Mouse (Mus musculus) c-Kit-positive CD71-positive TER-119-positive erythroid progenitor cells, embryonic 14.5 days (primary cell): ENCODE measurements at regions not wholly inside any gene's neighbourhood (a gene's known extent, or its start where the extent isn't known, plus 50 kb on each side); places are given as distances from the start of the nearest gene placed in this dataset.

Experiments
- DNase-seq: peaks from one replicate; pipeline ENCODE4 v3.0.0-alpha.2; 2013; ENCODE audit warnings: low spot score

DNA sequence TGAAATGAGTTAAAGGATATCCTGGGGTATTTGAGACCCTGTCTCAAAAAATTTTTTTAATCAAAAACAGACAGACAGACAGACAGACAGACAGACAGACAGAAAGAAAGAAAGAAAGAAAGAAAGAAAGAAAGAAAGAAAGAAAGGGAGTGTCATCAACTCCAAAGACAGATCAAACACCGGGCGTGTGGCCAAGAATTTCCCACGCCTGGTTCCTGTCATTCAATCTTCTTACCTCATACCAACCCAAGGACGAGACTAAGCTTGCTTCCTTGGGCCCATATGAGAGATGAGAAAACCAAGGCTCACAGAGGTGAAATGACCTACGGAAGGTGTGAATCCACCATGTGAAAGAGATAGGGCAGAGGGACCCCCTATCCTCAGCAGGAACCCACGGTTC is 530.7 kb upstream of the Tbx3 start:
- no peak for DNase-seq

DNA sequence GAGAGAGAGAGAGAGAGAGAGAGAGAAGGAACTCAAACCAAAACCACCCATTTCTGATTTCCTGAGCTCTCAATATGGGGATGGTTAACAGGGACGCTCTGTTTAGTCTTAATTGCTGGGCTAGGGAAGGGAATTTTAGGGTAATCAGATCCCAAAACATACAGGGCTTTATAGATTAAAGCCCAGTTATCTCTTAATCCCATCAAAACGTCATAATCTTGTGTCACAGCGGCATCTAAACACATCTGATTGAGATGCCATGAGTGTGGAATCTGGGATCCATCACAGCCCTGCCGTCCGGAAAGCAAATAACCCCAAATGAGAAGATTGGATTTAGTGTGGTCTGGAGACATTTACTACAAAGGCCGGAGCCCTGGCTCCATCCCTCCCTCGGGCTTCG is 527.1 kb upstream of the Tbx3 start:
- DNase-seq, result no peak

DNA sequence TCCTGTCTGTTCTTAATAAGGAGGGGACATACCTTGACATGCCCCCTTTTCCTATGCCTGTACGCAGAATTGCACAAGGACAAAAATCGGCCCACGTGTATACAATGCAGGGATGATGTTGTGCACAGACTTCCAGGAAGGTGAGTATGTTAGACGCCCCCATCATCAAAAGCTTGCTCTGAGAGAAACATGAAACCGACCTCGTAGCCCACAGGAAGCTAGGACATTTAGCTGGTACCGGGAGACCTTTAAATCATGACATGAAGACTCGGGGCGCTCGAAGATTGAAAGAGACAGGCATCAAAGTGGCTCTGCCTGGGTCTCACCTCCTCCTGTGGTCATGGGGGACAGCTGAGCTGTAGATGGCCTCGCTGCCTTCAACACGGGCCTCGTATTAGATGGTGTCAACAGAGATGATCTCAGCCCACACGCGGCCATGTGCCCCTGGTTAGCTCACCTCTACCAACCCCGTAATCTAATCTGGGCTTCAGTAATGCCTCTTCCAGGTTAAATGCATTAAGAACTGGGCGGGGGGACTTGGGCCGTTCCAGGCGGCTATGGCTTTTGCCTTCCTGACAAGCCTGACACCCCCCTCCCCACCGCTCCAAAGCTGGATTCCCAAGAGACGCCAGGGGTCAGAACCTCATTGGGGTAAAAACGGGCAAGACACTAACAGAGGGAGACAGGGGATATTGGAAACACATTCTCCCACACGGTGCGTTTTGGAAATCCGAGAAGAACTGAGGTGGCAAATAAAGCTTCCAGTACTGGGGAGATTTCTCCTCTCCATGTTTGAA is 520.9 kb upstream of the Tbx3 start:
- DNase-seq, result no peak

DNA sequence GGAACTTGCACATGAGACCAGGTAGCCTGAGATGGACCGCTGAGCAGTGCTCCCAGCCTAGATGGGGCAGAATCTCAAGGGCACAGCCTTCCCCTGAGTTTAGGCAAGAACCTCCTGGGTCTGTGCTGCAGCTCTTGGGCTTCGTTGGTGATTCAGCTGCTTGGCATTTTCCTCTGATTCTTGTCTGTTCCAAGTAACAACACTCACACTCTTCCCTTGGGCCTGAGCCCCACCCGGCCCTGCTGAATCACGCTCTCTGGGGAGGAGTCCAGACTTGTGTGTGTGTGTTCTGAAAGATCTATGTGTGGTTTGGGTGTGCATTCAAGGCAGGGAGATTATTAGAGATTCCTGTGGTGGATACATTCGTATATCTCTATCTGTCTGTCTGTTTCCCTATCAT is 517.4 kb upstream of the Tbx3 start:
- no peak for DNase-seq

DNA sequence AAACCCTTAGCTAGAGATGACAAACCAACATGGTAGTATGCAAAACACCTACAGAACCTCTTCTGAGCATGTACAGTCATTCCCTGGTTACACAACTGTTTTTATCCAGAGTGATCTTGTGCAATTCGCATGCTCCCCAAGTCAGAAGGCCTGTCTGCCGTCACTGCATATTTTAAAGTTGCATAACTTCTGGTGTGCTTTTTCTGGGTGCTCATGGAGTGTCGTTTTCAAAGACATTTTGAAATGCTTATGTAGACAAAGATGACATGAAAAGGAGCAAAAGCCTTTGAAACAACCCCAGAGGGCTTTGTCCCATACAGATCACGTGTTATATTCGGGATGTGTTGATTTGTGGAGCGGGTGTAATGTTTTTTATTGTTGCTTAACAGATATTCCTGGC is 513.8 kb upstream of the Tbx3 start:
- no peak for DNase-seq

DNA sequence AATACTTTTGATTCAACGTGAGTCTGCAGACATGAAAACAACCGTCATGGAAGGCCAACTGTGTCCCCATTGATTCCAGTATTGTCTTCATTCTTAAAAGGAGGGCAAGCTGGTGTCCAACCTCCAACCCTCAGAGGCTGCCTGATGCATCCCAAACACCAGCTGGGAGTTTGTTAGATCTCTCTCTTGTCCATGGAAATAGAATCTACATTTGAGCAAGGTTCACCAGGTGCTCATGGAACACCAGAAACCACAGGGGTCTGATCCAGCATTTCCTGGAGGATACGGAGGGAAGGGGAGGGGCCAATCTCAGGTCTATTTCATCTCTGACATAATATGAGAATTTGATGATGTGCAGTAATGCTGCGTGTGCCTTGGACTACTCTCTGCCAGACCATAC is 512.3 kb upstream of the Tbx3 start:
- DNase-seq, result no peak

DNA sequence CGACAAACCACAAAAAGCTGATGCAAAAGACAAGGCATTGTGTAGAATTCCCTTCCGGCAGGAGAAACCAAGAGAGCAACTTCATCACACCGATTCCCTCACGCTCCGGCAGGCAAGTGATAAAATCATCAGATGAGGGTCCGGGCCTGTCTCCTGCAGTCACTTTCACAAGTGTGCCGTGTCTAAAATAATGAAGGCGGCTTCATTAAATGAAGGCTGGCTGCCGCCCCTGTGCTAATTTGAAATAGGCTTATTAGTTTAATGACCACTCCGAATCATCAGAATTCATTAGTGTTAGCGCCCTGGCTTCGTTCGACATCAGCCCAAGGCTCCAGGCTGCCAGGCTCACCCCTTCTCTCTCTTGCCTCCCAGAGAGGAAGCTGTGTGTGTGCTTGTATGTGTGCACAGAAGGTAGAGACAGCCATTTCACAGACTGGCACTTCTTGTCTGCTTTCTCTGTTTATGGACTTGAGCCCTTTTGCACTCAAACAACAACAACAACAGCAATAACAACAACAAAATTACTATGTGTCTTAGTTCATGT is 508.3 kb upstream of the Tbx3 start:
- DNase-seq, result no peak

DNA sequence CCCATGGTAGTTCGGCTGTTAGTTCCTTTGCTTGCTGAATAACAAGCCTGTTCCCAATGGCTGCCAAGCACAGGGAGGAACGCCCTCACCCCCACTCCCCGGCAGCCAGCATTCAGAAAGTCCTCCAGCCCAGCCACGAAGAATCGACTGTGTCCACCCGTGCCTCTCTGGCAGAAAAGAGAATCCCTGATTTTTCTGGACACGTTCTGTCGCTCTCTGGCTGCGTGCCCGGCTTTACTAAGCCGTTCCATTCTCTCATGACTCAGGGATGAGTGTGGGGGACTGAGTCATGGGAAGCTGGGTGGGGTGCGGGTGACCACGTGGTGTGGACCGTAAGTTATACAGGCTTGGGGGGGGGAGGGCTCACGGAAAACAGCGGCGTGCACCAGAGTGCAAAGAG is 502.8 kb upstream of the Tbx3 start:
- DNase-seq, result no peak

DNA sequence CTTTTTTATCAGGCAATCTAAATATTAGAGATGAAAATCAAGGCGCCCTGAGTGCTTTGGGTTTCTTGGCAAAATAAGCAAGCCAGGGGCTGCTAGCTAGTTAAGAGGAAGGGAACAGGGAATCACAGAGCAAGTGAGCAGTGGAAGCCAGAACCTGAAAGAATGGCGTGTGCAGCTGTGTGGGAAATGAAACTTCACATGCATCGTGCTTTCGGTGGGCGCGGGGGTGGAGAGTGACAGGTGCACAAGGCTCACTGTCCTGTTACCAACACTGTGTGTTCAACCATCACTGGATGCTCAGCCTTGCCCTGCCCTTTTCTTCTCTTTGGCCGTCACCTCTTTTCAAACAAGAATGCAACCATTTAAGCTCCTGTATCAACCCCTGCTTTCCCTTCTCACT is 501.2 kb upstream of the Tbx3 start:
- no peak for DNase-seq

DNA sequence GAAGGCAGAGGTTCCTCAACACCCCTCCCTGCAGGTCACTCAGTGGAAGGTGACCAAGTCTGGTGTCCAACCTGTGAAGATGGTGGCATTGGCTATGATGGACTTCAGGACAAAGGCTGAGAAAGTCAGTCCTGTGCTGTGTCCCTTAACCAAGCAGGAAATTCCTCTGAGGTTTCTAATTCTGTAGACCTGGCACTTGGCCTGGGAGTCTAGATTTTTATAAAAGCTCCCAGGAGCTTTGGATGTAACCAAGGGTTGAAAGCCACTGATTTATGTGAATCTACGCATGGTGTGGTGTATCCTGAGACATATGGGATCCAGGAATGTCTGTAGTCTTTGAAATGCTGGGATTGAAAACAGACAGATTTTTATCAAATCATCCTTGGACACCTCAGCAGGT is 498.8 kb upstream of the Tbx3 start:
- DNase-seq, result no peak

DNA sequence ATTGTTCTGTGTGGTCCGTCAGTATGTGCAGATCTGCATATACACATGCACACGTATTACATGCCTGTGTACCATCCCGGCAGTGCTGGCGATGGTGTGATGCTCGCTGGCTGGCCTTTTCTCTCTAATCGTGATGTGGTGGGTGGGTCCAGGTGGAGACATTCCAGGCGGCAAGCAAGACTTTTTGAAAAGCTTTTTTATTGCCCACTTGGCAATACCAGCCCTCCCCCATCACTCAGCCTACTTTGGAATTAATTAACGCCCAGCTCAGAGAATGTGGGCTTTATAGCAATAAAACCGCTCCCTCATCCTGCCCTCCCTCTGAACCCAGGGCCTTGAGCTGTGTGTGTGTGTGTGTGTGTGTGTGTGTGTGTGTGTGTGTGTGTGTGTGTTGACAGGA is 491.7 kb upstream of the Tbx3 start:
- DNase-seq, result no peak

DNA sequence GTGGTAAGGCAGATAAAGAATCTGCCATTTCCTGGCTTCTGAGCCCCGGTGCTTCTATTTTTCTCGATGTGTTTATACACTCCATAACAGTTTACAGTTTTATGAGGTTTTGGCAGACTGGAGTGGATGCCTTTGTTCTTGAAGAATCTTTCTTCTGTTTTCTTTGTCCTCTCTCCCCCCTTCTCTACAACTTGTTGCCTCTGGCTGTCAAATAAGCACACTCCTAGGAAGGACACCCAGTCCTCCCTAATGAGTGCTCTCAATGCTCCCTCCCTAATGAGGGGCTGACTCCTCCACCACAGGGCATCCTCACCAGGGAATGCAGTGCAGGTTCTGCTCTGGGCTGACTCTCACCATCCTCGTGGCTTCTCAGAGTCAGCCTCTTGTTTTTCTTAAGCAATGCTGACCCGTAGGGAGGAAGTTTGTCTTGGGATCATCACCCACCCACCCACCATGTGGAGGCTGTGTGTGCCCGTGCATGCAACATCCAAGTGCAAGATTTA is 486.9 kb upstream of the Tbx3 start:
- DNase-seq, result no peak

DNA sequence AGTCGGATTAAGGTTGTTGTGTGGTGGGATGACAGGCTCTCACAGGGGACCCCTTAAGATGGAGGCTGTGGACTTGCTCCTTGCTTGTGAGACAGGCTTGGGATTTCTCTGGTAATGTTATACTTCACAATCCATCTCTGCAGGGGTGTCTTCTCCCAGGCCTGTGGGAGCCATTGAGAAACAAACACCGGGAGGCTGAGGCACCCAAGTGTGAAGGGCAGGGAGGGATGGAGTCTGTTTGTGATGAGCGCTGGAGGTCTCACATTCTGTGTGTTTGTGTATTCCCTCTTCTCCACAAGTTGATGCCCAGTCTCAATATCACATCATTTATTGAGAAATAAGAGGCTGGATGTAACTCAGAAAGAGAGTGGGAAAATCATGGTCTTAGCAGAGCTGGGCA is 483.9 kb upstream of the Tbx3 start:
- DNase-seq, result no peak

DNA sequence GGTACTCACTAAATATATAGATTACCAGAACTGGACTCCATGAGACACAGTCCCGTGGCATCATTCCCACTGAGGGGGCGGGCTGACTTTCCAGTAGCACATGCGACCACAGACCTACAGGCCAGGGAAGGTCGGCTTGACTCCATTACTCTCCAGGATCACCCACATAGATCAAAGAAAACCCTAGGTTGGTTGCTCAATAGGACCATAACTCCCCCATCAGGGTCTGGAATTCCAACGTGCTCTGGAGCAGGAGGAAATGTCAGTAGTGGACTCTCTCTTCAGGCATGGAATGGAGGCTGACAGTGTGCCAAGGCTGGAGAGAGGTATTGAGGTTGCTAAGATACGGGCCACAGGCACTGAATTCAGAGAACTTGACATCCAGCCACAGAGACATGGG is 482.0 kb upstream of the Tbx3 start:
- DNase-seq, result no peak

DNA sequence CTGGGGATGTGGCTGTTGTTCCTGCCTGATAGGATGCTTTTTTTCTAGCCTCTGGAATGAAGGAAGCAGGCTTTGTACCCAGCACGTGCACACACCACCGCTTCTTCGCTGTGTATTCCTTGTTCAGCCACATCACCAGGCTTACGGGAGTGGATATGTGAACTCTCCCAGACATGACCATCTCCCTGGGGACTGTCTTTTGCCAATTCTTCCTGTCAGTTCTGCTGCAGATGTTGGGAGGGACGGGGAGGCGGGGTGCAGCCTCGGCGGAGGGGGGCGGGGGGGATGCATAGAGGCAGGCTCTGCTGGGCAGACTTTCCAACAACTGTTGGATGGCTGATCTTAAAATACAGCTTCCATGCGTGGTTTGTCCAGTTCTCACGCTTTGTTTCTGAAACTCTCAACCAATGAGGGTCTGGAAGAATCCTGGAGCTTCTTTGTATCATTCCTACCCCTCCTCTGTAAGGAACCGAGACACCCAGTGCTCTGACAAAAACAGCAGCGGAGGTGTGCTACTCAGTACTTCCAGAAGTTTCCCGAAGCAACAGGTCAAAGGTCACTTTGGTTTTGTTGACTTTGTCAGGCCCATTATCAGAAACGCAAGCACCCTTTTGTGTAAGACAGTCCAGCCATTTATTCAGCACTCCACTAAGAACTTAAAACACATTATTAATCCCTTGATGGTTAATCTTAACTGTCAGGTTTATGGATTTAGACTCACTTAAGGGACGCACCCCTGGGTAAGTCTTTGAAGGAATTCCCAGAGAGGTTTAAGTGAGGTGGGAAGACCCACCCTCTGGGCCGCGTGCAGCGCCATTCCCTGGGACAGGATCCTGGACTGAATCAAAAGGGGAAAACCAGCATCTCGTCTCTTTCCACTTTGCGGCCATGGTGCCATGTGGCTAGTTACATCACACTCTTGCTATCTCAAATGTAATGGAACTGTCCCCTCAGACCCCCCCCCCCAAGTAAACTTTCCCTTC is 476.5 kb upstream of the Tbx3 start:
- DNase-seq, result no peak

DNA sequence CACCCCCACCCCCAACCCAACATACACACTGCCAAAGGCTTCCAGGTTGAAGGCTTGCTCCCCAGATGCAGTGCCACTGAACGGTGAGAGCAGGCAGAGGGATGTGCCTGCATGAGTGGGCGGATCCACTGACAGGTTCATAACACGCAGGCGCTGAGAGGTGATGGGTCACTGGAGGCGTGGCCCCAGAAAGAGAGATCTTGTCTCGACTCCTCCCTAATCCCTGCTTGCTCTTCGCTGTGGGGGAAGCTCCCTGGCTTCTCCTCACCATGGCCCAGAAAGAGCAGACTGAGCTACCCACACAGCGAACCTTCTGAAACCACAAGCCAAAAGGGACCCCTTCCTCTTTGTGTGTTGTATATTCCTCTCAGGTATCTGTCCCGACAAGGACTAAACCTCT is 470.6 kb upstream of the Tbx3 start:
- no peak for DNase-seq

DNA sequence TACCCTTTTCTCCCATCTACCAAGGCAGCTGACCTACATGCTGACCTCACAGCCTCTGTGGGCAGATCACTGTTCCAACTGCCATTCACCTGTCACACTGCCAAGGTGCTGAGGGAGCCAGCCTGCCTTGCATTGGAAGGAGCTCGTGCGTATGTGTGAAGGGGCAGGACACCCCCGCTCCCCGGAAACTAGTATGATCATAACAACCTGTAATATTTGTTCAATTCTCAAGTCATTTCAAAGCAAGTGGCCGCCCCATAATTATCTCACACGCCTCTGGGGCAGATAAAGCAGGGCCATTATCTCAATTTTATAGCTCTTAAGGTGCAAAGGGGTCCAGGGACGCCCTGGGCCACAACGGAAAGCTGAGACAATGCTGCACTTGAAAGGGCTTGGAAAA is 469.2 kb upstream of the Tbx3 start:
- no peak for DNase-seq

DNA sequence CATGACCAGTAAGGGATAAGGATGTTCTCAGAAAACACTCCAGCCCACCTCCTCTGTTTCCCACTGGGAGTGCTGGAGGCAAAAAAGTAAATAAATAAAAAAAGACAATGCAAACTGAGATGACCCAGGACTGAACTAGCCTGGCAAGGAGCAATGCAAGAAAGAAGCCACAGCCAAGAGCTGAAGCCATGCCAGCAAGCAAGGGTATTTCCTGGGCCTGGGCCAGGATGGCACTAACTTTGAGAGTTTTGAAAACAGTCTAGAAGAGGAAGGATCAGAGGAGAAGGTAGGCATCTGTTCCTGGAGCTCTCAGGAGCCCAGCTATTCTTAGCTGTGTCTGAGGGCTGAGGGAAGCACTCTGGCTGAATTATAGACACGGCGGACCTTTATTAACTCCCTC is 465.7 kb upstream of the Tbx3 start:
- no peak for DNase-seq

DNA sequence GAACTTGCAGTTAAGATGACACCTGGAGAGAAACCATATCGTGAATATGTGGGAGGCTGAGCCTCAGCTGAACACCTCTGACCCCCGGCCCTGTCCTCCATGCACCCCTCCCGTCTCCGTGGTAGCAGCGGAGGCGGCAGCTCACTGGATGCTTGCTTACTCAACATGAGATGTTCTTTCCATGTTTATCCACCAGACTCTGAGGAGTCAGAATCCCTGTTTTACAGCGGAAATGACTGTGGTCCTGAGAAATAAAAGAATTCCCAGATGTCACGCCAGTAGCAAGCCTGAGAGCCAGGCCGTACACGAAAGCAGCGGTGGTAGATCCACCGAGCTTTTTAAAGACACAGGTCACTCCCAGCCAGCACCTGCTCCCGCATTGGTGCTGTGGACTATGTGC is 462.4 kb upstream of the Tbx3 start:
- DNase-seq, result no peak

DNA sequence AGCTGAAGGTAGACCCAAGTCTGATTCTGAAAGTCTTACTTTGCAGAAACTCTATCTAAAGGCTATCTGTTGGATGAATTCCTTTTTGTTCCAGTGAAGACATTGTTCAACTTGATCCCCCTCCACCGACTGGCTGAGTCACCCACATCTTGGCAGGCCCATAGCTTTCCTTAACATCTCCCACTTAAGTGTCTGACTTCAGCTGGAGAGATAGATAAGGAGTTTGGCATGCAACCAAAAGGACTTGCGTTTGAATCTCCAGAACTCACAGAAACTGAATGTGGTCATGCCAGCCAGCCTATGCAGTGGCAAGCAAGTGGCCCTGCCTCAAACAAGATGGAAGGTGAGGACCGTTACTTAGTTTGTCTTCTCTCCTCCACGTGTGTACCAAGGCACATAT is 457.3 kb upstream of the Tbx3 start:
- DNase-seq, result no peak

DNA sequence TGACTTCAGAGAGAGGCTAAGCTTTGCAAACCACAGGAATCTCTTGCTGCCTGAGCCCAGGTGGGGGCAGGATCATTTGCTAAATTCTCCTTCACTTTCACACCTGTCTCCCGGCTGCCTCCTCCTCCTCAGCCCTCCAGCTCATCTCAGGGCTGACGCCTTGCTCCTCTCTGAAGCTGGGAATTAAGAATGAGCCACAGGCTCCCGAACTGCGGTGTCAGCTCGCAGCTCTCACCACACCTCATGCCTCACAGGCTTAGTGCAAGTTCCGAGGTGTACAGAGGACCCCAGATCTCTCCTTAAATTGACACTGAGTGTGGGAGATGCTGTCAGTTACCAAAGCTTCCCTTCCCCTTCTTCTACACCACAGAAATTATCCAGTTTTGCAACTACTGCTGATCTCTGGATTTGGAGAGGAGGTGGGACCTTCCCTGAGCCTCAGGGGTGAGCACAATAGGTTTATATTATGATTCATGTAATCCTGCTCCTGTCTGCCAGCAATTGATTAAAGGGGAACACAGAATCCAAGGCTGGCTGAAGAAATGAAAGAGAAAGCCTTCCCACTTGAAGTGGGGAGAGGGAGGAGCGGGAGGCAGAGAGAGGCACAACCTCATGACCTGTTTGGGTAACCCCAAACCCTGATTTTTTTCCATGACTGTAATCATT is 456.6 kb upstream of the Tbx3 start:
- DNase-seq, result no peak

DNA sequence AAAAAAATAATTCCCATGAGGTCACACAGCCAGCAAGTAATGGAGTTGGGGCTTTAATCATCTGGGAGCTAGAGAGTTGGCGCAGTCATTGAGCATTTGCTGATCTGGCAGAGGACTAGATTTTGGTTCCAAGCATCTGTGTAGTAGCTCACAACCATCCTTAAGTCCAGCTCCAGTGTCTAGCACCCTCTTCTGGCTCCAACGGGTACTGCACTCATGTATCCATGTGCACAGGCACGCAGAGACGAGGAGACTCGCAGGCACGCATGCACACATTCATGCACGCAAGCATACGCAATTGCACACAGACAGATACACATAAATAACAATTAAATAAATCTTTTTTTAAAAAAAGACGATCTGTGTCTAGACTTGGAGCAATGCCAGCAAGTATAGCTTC is 455.5 kb upstream of the Tbx3 start:
- DNase-seq, result no peak
